Mouse (Mus musculus) embryonic fibroblast, embryonic 13.5 days (primary cell): Measurements from ENCODE around the gene Tut4.

Experiments used
- CTCF ChIP-seq: IDR thresholded peaks from 2 replicates; pipeline ENCODE4 v1.5.1; 2011; ENCODE audit warnings: mild to moderate bottlenecking, control low read depth, low read length, moderate library complexity, borderline replicate concordance; ENCODE audit not compliant: insufficient read depth
- POLR2A ChIP-seq: IDR thresholded peaks from 2 replicates; pipeline ENCODE4 v1.6.1; 2011; ENCODE audit warnings: low read depth, mild to moderate bottlenecking, control low read depth, low read length, moderate library complexity

DNA sequence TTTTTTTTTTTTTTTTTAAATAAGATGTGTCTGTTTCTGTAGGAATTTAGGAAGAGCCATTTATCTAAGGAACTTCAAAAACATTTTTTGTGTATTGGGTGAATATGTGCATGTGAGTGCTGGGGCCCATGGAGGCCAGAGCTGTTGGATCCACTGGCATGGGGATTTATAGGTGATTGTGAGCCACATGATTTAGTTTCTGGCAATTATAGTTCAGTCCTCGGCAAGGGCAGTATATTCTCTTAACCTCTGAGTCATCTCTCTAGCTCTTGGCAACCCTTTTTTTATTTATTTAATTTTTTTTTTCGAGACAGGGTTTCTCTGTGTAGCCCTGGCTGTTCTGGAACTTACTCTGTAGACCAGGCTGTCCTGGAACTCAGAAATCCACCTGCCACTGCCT lies 14.4 kb downstream of the Tut4 start:
- TF ChIP-seq CTCF (no peak), POLR2A (no peak)
